Mouse (Mus musculus) forebrain, embryonic 15.5 days (tissue): ENCODE data around the gene Bnip2. TPM values are rescaled to one million over a fixed set of nuclear protein-coding genes. Genes with fewer than 3 reads are reported as not detected.
A peak's percentile ranks its signal among the peaks of the same experiment; 100 is the strongest.

Experiments used
- ATAC-seq: fragments of 200-750 bp; cut with Nextera tagmentation; replicated peaks from 2 replicates; pipeline ENCODE4 v1.8.0; 2017; ENCODE audit warnings: mild to moderate bottlenecking, moderate TSS enrichment, moderate library complexity
- H3K27ac ChIP-seq: fragments of 300-500 bp; sonication (generic); replicated peaks from 2 replicates; pipeline ENCODE4 v1.5.1; 2015; ENCODE audit warnings: mild to moderate bottlenecking, inconsistent platforms
- H3K27me3 ChIP-seq: fragments of 300-500 bp; sonication (generic); 2 replicates; pipeline ENCODE4 v1.6.1; 2015; ENCODE audit warnings: inconsistent platforms
- H3K36me3 ChIP-seq: fragments of 300-500 bp; sonication (generic); 2 replicates; pipeline ENCODE4 v1.6.1; 2015; ENCODE audit warnings: mild to moderate bottlenecking, inconsistent platforms
- H3K4me1 ChIP-seq: fragments of 300-500 bp; sonication (generic); 2 replicates; pipeline ENCODE4 v1.6.1; 2015; ENCODE audit warnings: inconsistent platforms
- H3K4me2 ChIP-seq: fragments of 300-500 bp; sonication (generic); replicated peaks from 2 replicates; pipeline ENCODE4 v1.6.1; 2015; ENCODE audit warnings: mild to moderate bottlenecking, inconsistent platforms
- H3K4me3 ChIP-seq: fragments of 300-500 bp; sonication (generic); 2 replicates; pipeline ENCODE4 v1.5.1; 2015; ENCODE audit warnings: mild to moderate bottlenecking, inconsistent platforms
- H3K9ac ChIP-seq: fragments of 300-500 bp; sonication (generic); replicated peaks from 2 replicates; pipeline ENCODE4 v1.6.1; 2015; ENCODE audit warnings: mild to moderate bottlenecking, inconsistent platforms
- H3K9me3 ChIP-seq: fragments of 300-500 bp; sonication (generic); 2 replicates; pipeline ENCODE4 v1.6.1; 2016; ENCODE audit warnings: inconsistent platforms
- WGBS: fragments of 180-500 bp; shearing (Covaris S2); methylation state at CpG from one replicate; pipeline ENCODE4 v1.1.7; 2015; ENCODE audit warnings: mixed read lengths; 5-methylcytosine and 5-hydroxymethylcytosine counted together
- polyA plus RNA-seq: library from polyadenylated mRNA; unstranded; fragments of >200 nt; fragmentation: Nextera tagmentation; extraction: Ambion mirVana; gene quantifications from 2 replicates; pipeline ENCODE4 v1.2.1, GENCODE M21; 2015

Bnip2 gene
- polyA plus RNA-seq, 1 experiment from 2014 or later = 104 TPM

DNA sequence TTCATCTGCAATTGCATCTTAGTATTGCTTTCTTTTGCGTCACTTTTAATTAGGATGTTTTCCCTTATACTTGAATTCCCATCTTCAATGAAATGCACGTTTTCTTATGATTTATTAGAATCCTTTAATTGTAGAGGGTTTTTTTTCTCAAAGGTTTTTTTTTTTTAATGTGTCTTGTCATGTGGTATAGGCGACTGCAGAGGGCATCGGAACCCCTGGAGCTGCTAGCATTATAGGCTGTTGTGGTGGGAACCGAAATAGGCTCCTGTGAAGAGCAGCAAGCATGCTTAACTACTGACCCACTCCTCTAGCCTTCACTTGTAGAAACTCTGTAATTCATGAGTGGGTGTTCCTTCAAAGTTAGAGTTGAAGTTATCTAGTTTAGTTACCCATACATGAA, 1.1 kb downstream of the Bnip2 start:
- H3K4me3 ChIP-seq = peak overlapping the region; percentile 84
- H3K9ac ChIP-seq = peak overlapping the region; percentile 96
- ATAC-seq = no peak
- H3K4me2 ChIP-seq = peak overlapping the region; percentile 47
- no peaks in the 10 kb centered on the region for H3K36me3 ChIP-seq
- no peaks in the 10 kb centered on the region for H3K9me3 ChIP-seq
- no peaks in the 10 kb centered on the region for H3K27me3 ChIP-seq
- WGBS = 13% methylated on average over 5 of the region's 5 CpGs
- H3K4me1 ChIP-seq = peaks cover 33% of the 10 kb centered on the region
- H3K27ac ChIP-seq = 0 out of 2 replicates have a peak overlapping the region, but pooled peaks have one; percentile 90

- Histone ChIP-seq H3K36me3 (peaks cover 18% of the 10 kb centered on the region), H3K9ac (no peak overlapping the region), H3K4me3 (no peak overlapping the region), H3K27ac (no peak overlapping the region), H3K27me3 (no peaks in the 10 kb centered on the region), H3K9me3 (no peaks in the 10 kb centered on the region), H3K4me1 (peaks cover 33% of the 10 kb centered on the region), H3K4me2 (no peak overlapping the region)
- WGBS = 88% methylated on average over 5 of the region's 5 CpGs
- ATAC-seq = no peak
Observed at GRCm38 (mm10) chr9:69992841-69993277, 3.6 kb downstream of the Bnip2 start.

DNA sequence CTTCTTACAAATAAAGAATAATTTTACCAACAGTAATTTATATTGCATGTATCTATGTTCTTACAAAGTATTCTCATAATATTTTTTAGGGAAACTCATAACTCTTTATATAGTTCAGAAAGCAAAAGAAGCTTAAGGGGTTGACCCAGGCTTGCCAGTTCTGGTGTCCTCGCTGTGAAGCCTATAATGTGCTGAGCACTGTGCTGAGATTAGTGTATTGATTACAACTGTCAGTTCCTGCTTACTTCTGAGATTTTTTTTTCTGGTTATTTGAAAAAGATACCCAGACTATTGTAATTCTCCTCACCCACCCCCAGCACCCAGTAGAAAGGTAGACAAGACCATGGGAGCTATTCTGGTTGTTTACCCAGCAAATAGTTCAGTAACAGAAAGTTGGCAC, 4.2 kb downstream of the Bnip2 start:
- no peak overlapping the region for H3K4me2 ChIP-seq
- peaks cover 33% of the 10 kb centered on the region for H3K4me1 ChIP-seq
- no peak for ATAC-seq
- no peak overlapping the region for H3K27ac ChIP-seq
- no peak overlapping the region for H3K4me3 ChIP-seq
- WGBS = 90% methylated on average over 1 of the region's 1 CpGs
- no peaks in the 10 kb centered on the region for H3K27me3 ChIP-seq
- H3K9me3 ChIP-seq = no peaks in the 10 kb centered on the region
- H3K36me3 ChIP-seq = peaks cover 25% of the 10 kb centered on the region
- no peak overlapping the region for H3K9ac ChIP-seq

GRCm38 (mm10) chr9:69994547-69994946, 5.3 kb downstream of the Bnip2 start:
- H3K4me1 ChIP-seq = peaks cover 33% of the 10 kb centered on the region
- ATAC-seq = no peak
- 95% methylated on average over 5 of the region's 5 CpGs for WGBS
- no peak overlapping the region for H3K27ac ChIP-seq
- H3K9ac ChIP-seq = no peak overlapping the region
- no peaks in the 10 kb centered on the region for H3K9me3 ChIP-seq
- peaks cover 35% of the 10 kb centered on the region for H3K36me3 ChIP-seq
- H3K4me2 ChIP-seq = no peak overlapping the region
- no peak overlapping the region for H3K4me3 ChIP-seq
- no peaks in the 10 kb centered on the region for H3K27me3 ChIP-seq

GRCm38 (mm10) chr9:69999318-69999717, 10.1 kb downstream of the Bnip2 start:
- Histone ChIP-seq H3K4me2 (no peak overlapping the region), H3K4me3 (no peak overlapping the region), H3K27ac (no peak overlapping the region), H3K36me3 (peaks cover 80% of the 10 kb centered on the region), H3K9ac (no peak overlapping the region), H3K4me1 (no peaks in the 10 kb centered on the region), H3K27me3 (no peaks in the 10 kb centered on the region), H3K9me3 (no peaks in the 10 kb centered on the region)
- no peak for ATAC-seq
- WGBS = 81% methylated on average over 1 of the region's 1 CpGs

DNA sequence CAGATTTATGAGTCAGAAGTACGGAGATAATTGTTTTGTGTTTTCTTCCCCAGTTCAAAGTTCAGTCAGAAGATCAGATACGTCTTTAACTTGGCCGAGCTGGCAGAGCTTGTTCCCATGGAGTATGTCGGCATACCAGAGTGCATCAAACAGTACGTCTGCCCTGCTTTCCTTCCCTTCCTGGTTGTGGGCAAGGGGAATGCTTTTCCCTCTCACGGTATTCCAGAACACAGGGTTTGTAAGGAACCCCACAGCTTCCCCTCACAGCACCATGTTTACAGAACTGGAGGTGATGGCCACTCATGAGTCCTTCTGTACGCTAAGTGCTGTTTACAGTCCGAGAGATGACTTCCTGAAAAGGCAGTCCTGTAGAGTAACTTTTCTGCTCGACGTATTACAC, 14.2 kb downstream of the Bnip2 start:
- ATAC-seq = no peak
- Histone ChIP-seq H3K4me3 (no peak overlapping the region), H3K9me3 (no peaks in the 10 kb centered on the region), H3K27me3 (no peaks in the 10 kb centered on the region), H3K4me1 (no peaks in the 10 kb centered on the region), H3K4me2 (no peak overlapping the region), H3K27ac (no peak overlapping the region), H3K36me3 (peaks cover 83% of the 10 kb centered on the region), H3K9ac (no peak overlapping the region)
- WGBS = 94% methylated on average over 10 of the region's 10 CpGs

DNA sequence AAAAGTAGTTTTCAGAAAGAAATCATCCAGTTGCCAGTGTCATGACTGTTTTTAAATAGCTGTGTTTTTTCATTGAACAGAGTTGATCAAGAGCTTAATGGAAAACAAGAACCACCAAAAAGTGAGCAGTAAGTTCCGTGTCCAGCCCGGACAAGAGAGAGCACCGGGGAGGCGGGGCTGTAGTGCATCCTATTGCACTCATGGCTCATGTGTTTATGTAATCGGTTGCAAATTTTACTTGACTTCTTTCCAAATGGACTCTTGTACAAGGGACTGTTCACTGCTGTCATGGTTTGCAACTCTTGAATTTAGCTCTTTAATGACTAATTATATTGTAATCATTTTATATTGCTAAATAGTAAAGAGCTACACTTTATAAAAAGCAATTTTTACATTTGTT, 17.7 kb downstream of the Bnip2 start:
- Histone ChIP-seq H3K4me3 (no peak overlapping the region), H3K36me3 (peaks cover 68% of the 10 kb centered on the region), H3K9ac (no peak overlapping the region), H3K27me3 (no peaks in the 10 kb centered on the region), H3K4me1 (peaks cover 2% of the 10 kb centered on the region; the same call in 1 of the 2 replicates), H3K27ac (no peak overlapping the region), H3K4me2 (no peak overlapping the region), H3K9me3 (no peaks in the 10 kb centered on the region)
- 94% methylated on average over 5 of the region's 5 CpGs for WGBS
- no peak for ATAC-seq

GRCm38 (mm10) chr9:70007506-70008248, 18.4 kb downstream of the Bnip2 start:
- no peak overlapping the region for H3K9ac ChIP-seq
- no peak overlapping the region for H3K27ac ChIP-seq
- H3K36me3 ChIP-seq = peaks cover 61% of the 10 kb centered on the region
- H3K4me1 ChIP-seq = peaks cover 4% of the 10 kb centered on the region; the same call in 1 of the 2 replicates
- no peaks in the 10 kb centered on the region for H3K27me3 ChIP-seq
- no peak for ATAC-seq
- H3K4me2 ChIP-seq = no peak overlapping the region
- 93% methylated on average over 14 of the region's 14 CpGs for WGBS
- no peaks in the 10 kb centered on the region for H3K9me3 ChIP-seq
- H3K4me3 ChIP-seq = no peak overlapping the region

GRCm38 (mm10) chr9:70009754-70010304, 20.6 kb downstream of the Bnip2 start:
- H3K36me3 ChIP-seq = peaks cover 43% of the 10 kb centered on the region
- no peaks in the 10 kb centered on the region for H3K9me3 ChIP-seq
- no peak for ATAC-seq
- H3K4me1 ChIP-seq = peaks cover 23% of the 10 kb centered on the region
- H3K27ac ChIP-seq = no peak overlapping the region
- 92% methylated on average over 8 of the region's 8 CpGs for WGBS
- no peak overlapping the region for H3K4me2 ChIP-seq
- no peak overlapping the region for H3K4me3 ChIP-seq
- no peak overlapping the region for H3K9ac ChIP-seq
- H3K27me3 ChIP-seq = no peaks in the 10 kb centered on the region

- Histone ChIP-seq H3K4me1 (peaks cover 23% of the 10 kb centered on the region), H3K9ac (no peak overlapping the region), H3K9me3 (no peaks in the 10 kb centered on the region), H3K36me3 (peaks cover 38% of the 10 kb centered on the region), H3K27me3 (no peaks in the 10 kb centered on the region), H3K27ac (no peak overlapping the region), H3K4me2 (no peak overlapping the region), H3K4me3 (no peak overlapping the region)
- no peak for ATAC-seq
- 96% methylated on average over 5 of the region's 5 CpGs for WGBS
Observed at GRCm38 (mm10) chr9:70010781-70011473, 21.7 kb downstream of the Bnip2 start.

- Histone ChIP-seq H3K4me1 (peaks cover 23% of the 10 kb centered on the region), H3K9ac (peak overlapping the region; percentile 84), H3K27ac (peak overlapping the region; percentile 88), H3K4me2 (peak overlapping the region; percentile 58), H3K9me3 (no peaks in the 10 kb centered on the region), H3K4me3 (peak overlapping the region; percentile 74), H3K36me3 (peaks cover 33% of the 10 kb centered on the region), H3K27me3 (no peaks in the 10 kb centered on the region)
- peak; percentile 25 for ATAC-seq
- WGBS = 67% methylated on average over 14 of the region's 14 CpGs
Observed at GRCm38 (mm10) chr9:70011537-70012407, 22.5 kb downstream of the Bnip2 start.
